Mouse (Mus musculus): ENCODE data around the gene Rnf24. TPM values are rescaled to one million over a fixed set of nuclear protein-coding genes. Genes with fewer than 3 reads are reported as not detected.

The Rnf24 gene
- total RNA-seq, 2 experiments from 2014 or later: 1.9 to 4.4 TPM

DNA sequence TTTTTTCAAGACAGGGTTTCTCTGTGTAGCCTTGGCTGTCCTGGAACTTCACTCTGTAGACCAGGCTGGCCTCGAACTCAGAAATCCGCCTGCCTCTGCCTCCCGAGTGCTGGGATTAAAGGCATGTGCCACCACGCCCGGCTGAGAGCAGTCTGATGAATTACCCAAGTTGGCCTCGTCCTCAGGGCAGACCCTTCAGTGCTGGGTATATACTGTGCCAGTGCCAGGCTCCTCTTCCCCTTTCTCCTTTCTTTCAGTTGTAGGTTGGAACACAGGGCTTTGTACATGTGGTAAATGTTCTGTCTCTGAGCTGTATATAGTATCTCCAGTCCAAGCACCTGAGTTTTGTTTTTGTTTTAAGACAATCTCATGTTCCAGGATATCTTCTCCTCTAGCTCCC lies 88.7 kb downstream of the Rnf24 start:
- no peak; the same call in 1 of the 2 replicates for ATAC-seq (replicated peaks; ENCODE audit: poor library complexity)

DNA sequence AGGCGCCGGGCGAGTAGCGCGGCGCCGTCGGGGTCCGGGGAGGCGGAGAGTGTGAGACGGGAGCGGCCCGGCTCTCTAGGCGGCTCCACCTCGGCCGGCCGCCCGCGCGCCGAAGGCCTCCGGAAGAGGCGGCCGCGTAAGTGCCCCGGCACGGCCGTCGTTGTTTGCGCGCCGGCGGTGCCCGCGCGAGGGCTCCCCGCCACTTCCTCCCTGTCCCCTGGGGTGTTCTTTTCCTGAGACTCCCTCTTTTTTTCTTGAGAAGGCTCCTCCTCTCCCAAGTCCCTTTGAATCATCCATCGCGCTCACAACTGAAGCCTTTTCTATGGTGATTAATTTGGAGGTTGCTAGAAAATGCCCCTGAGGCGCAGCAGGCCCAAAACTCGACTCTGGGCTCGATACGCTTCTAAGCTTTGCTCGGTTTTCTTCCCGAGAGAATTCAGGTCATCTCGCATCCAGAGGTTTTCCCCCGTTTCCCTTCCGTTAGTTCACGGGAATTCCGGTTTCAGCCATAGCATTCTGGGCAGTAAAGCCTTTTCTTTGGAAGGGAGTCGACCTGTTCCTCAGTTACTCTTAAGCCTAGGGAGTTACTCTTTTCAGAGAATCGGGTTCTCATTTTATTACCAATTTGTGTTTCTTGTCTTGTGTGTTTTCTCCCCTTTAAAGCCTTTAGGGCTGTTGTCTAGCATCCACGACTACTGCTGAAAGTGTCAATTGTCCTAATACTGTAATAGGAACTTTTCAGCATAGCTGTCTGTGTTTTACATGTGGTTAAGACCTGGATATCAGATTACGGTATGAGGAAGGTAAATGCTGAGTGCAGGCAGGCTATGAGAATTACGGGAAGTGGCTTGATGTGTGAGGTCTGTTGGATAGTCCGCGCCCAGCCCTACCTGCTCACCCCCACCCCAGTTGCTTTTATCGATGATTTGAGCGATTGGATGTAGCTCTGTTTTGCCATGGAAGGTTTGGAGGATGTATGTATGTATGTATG lies 89.7 kb downstream of the Rnf24 start:
- peak; percentile 44 for ATAC-seq (replicated peaks; ENCODE audit: poor library complexity)

DNA sequence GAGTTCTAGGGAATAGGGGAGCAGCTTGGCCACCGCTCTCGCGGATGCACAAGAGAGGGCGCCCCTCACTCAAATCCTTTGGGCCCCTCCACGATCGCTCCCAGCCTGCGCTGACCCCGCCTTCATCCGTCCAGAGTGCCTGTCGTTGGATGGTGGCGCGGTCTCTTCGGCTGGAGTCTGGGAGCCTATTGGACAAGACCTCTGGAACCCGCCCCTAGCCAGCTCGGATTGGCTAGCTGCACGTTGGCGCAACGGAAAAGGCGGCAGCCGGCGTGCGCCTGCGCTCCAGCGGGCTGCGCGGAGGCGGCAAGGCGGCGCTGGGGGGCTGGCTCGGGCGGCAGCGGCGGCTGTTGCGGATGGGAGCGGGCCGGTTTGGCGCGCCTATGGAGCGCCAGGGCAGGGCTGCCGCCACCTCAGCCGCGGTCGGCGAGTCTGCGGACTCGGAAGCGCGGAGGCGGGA lies 90.4 kb downstream of the Rnf24 start, which contains the start of gene Pank2:
Pank2 (plus strand) TSS at position 283 of the 460 bp plus-strand sequence.
- ATAC-seq (replicated peaks; ENCODE audit: poor library complexity): peak; percentile 88

DNA sequence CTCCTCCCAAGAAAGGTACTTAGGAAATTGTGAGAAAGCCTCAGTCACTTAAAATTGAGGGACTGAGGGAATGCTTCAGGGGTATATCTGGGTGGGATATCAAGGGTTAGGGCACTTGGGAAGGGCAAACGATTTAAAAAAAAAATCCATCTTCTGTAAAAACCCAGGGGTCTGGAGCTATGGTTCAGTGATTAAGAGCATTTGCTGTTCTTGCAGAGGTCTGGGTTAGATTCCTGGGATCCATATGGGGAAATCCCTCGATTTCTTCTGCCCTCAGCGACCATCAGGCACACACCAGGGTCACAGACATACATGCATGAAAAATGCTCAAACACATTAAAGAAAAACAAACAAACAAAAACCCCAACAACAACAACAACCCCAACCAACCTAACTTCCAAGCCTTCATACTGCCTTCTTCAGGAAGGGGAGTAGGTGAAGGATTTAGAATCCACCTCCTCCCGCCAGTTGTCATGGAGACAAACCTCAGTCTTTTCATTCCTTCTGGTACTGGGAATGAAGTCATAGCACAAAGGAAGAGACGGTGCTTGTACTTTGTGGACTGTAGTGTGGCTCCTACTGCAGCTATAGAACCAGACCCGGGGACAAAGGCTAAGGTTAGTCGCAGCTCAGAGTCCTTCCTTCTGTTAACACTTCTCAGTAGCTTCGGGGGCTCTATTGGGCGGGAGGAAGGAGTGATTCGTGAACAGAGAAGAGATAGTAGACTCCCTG lies 91.0 kb downstream of the Rnf24 start:
- peak; percentile 21 for ATAC-seq (replicated peaks; ENCODE audit: poor library complexity)

DNA sequence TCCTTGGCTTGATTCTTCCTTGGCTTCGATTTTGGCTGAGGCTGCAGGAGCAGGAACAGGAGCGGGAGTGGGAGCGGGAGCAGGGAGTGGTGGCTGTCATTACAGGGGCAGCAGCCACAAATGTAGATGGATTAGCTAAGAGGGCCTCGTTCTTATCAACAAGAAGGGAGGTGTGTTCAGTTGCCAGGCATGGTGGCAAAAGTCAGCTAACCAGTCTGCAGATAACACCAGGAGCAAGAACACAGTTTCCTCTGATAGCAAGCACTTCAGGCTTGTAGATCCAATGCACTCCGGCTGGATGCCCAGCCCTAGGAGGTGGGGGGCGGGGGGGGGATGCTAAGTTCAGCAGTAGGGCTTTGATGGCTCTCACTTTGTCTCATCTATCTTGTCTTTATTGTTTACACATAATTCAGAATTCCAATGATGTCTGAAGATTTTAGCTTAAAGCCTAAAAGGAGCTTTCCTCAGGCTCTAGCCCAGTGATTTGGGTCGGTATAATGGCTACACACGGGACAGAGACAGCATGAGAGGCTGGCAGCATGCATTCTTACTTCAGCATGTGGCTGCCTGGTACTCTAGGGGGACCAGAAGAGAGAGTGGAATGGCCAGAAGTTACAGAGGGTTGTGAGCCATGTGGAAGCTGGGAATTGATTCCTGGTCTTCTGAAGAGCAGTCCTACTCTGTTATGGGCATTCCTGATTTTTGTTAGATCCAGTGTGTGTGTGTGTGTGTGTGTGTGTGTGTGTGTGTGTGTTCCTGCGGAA lies 92.0 kb downstream of the Rnf24 start:
- peak; percentile 24 for ATAC-seq (replicated peaks; ENCODE audit: poor library complexity)

DNA sequence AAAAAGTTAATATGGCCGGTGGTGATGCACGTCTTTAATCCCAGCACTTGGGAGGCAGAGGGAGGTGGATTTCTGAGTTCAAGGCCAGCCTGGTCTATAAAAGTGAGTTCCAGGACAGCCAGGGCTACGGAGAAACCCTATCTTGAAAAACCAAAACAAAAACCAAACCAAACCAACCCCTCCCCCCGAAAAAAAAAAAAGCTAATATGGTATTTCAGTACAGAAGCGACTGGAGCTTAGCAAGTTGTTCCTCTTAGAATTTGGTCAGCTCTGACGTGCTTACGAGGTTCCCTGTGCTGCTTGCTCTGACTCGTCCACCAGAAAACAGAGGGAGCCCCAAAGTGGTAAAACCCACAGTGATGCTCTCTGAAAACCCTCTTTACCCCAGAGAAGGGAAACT lies 94.0 kb downstream of the Rnf24 start:
- no peak for ATAC-seq (replicated peaks; ENCODE audit: poor library complexity)

DNA sequence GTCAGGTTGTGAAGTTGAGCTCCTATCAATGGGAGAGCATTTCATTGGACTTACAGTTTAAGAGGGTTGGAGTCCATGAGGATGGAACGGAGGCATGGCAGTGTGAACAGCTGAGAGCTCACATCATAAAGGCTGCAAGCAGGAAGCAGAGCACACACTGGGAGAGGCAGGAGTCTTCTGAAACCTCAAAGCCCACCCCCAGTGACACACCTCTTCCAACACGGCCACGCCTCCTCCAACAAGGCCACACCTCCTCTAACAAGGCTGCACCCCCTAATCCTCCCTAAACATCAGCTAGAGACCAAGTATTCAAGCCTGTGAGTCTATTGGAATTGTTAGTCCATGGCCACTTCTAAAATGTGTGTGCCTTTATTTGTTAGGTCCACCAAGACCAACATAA lies 97.0 kb downstream of the Rnf24 start:
- ATAC-seq (replicated peaks; ENCODE audit: poor library complexity): peak; percentile 15; the same call in 1 of the 2 replicates

DNA sequence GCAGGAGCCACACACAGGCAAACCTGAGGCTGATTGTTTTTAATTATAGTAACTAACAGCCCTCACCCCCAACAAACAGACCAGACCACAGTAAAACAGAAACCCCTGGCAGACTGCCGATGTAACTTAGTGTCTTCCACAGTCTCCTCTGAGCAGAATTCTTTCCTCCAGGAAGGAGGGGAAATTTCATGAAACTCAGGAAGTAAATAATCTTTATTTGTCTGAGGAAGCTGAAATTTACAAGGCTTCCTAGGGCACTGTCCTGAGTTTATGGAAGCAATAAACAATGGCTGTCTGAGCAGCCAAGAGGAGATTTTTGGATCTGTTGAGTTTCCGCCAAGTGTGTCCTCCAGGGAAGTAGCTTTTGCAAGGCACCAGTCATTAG lies 98.4 kb downstream of the Rnf24 start:
- ATAC-seq (replicated peaks; ENCODE audit: poor library complexity): no peak

DNA sequence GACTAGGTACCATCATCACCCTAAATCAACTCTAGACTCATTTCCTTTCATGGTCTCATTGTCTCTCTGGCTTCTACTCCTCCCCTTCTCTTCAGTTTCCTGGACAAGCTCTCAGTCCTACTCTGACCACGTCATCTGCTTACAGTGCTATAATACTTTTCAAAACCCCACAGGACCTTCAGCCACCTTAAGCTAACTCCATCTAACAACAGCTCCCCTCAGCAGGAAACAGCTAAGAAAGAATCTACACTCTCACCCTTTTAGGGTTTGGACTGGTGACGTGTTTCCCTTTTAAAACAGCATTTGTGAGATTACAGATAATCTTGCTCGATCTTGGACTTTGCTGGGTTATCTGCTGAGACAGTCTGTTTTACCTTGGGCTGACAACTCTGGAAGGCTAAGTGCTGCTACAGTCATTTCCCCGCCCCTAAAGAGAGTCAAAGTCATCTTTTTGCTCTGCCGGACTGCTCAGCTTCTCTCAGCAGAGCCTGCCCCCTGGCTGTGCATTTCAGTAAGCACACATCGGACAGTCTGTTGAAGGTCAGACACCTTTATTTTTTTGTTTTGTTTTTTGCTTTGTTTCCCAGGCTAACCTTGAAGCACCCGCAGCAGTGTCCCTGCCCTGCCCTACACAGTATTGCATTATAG lies 98.9 kb downstream of the Rnf24 start:
- ATAC-seq (replicated peaks; ENCODE audit: poor library complexity): peak; percentile 94

Other genes starting within 250 kb of the Rnf24 start
- gene Hspa12b, start 225.6 kb downstream of the Rnf24 start, total RNA-seq (2015): 0.12 TPM in 1 of 2 replicates, not detected in the other
- 0.44 TPM in 1 of 2 replicates, not detected in the other for gene Hspa12b, start 225.6 kb downstream of the Rnf24 start, total RNA-seq (2017)
- not detected in 2 replicates for gene Gm11037, start 219.4 kb downstream of the Rnf24 start, total RNA-seq (2015)
- gene Gm11037, start 219.4 kb downstream of the Rnf24 start, total RNA-seq (2017): not detected in 2 replicates
- gene 1700037H04Rik, start 192.8 kb downstream of the Rnf24 start, total RNA-seq (2015): 85.1 and 90.4 TPM in 2 replicates
- gene 1700037H04Rik, start 192.8 kb downstream of the Rnf24 start, total RNA-seq (2017): 34.9 and 39.5 TPM in 2 replicates
- gene Cenpb, start 172.8 kb downstream of the Rnf24 start, total RNA-seq (2015): 8.0 and 8.3 TPM in 2 replicates
- gene Cenpb, start 172.8 kb downstream of the Rnf24 start, total RNA-seq (2017): 14.8 and 15.8 TPM in 2 replicates
- 8.9 and 10.8 TPM in 2 replicates for gene Cdc25b, start 165.9 kb downstream of the Rnf24 start, total RNA-seq (2015)
- gene Cdc25b, start 165.9 kb downstream of the Rnf24 start, total RNA-seq (2017): 9.6 and 13.4 TPM in 2 replicates
- 0.39 and 0.72 TPM in 2 replicates for gene Spef1, start 165.6 kb downstream of the Rnf24 start, total RNA-seq (2015)
- 0.91 and 2.0 TPM in 2 replicates for gene Spef1, start 165.6 kb downstream of the Rnf24 start, total RNA-seq (2017)
- gene Ap5s1, start 145.8 kb downstream of the Rnf24 start, total RNA-seq (2015): 3.6 and 3.9 TPM in 2 replicates
- 2.9 and 6.7 TPM in 2 replicates for gene Ap5s1, start 145.8 kb downstream of the Rnf24 start, total RNA-seq (2017)
- gene Mavs, start 118.8 kb downstream of the Rnf24 start, total RNA-seq (2015): 15.1 and 17.1 TPM in 2 replicates
- 11.3 and 11.8 TPM in 2 replicates for gene Mavs, start 118.8 kb downstream of the Rnf24 start, total RNA-seq (2017)
- 59.4 and 71.6 TPM in 2 replicates for gene Pank2, start 90.4 kb downstream of the Rnf24 start, total RNA-seq (2015)
- gene Pank2, start 90.4 kb downstream of the Rnf24 start, total RNA-seq (2017): 46.3 and 61.7 TPM in 2 replicates
- 4.6 and 5.7 TPM in 2 replicates for gene Smox, start 138.6 kb upstream of the Rnf24 start, total RNA-seq (2015)
- gene Smox, start 138.6 kb upstream of the Rnf24 start, total RNA-seq (2017): 7.8 and 8.7 TPM in 2 replicates
- gene Adra1d, start 209.4 kb upstream of the Rnf24 start, total RNA-seq (2015): not detected in 2 replicates
- gene Adra1d, start 209.4 kb upstream of the Rnf24 start, total RNA-seq (2017): not detected in 2 replicates